Mouse (Mus musculus) thymus, adult 2 months (tissue): ENCODE results near the gene Tmem273.

Source experiments
- CTCF ChIP-seq: fragments of 200-500 bp; IDR thresholded peaks from 2 replicates; pipeline ENCODE4 v1.5.1; 2012; ENCODE audit warnings: mild to moderate bottlenecking, control low read depth, low read length, moderate library complexity, borderline replicate concordance; ENCODE audit not compliant: control insufficient read depth, poor library complexity, insufficient read depth; ENCODE audit errors: extremely low read depth
- POLR2A ChIP-seq: fragments of 200-500 bp; IDR thresholded peaks from 2 replicates; pipeline ENCODE4 v1.6.1; 2012; ENCODE audit warnings: mild to moderate bottlenecking, low read length, control low read depth, moderate library complexity; ENCODE audit not compliant: control insufficient read depth, poor library complexity, insufficient read depth; ENCODE audit errors: extremely low read depth

DNA sequence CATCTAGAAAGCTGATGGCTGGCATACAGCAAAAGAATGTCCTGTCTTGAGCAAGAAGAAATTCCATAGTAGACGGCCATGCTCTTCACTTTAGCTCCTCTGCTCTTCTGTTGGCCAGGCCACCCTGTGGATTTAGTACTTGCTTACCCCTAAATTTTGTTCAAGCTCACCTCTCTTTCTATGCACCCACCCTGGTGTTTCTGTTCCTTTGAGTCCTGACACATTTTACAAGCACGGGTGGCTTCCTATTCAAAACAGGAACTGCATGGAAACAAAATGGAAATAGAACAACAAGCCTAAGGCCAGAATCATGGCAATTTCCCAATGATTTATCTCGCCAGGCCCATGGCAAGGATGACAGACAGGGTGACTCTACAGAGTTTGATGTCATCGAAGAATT is 37.0 kb downstream of the Tmem273 start:
- TF ChIP-seq POLR2A = no peak
- TF ChIP-seq CTCF = no peak
